Mouse (Mus musculus) hindbrain, embryonic 10.5 days (tissue): Measurements from ENCODE around the gene Rfx7. TPM values are rescaled to one million over a fixed set of nuclear protein-coding genes. Genes with fewer than 3 reads are reported as not detected.
A peak's percentile ranks its signal among the peaks of the same experiment; 100 is the strongest.

Experiments used
- DNase-seq: peaks from one replicate; pipeline ENCODE4 v3.0.0-alpha.2; 2017; ENCODE audit warnings: low spot score
- H3K27ac ChIP-seq: fragments of 300-500 bp; sonication (generic); 2 replicates; pipeline ENCODE4 v1.5.1; 2016; ENCODE audit warnings: mild to moderate bottlenecking, moderate library complexity
- H3K27me3 ChIP-seq: fragments of 300-500 bp; sonication (generic); 2 replicates; pipeline ENCODE4 v1.6.1; 2016; ENCODE audit warnings: mild to moderate bottlenecking; ENCODE audit not compliant: poor library complexity, insufficient read depth, severe bottlenecking
- H3K36me3 ChIP-seq: fragments of 300-500 bp; sonication (generic); 2 replicates; pipeline ENCODE4 v1.6.1; 2016; ENCODE audit warnings: mild to moderate bottlenecking, moderate library complexity
- H3K4me1 ChIP-seq: fragments of 300-500 bp; sonication (generic); replicated peaks from 2 replicates; pipeline ENCODE4 v1.6.1; 2016; ENCODE audit warnings: mild to moderate bottlenecking
- H3K4me3 ChIP-seq: fragments of 300-500 bp; sonication (generic); 2 replicates; pipeline ENCODE4 v1.5.1; 2016; ENCODE audit warnings: mild to moderate bottlenecking, moderate library complexity
- H3K9me3 ChIP-seq: fragments of 300-500 bp; sonication (generic); 2 replicates; pipeline ENCODE4 v1.6.1; 2016; ENCODE audit warnings: mild to moderate bottlenecking, moderate library complexity
- WGBS: fragments of 180-500 bp; shearing (Covaris S2); methylation state at CpG from one replicate; pipeline ENCODE4 v1.1.7; 2016; 5-methylcytosine and 5-hydroxymethylcytosine counted together
- polyA plus RNA-seq: library from polyadenylated mRNA; unstranded; fragments of >200 nt; fragmentation: Nextera tagmentation; extraction: Ambion mirVana; gene quantifications from 2 replicates; pipeline ENCODE4 v1.2.1, GENCODE M21; 2016

Gene Rfx7
- polyA plus RNA-seq, 1 experiment from 2014 or later, result 14.7 TPM

DNA sequence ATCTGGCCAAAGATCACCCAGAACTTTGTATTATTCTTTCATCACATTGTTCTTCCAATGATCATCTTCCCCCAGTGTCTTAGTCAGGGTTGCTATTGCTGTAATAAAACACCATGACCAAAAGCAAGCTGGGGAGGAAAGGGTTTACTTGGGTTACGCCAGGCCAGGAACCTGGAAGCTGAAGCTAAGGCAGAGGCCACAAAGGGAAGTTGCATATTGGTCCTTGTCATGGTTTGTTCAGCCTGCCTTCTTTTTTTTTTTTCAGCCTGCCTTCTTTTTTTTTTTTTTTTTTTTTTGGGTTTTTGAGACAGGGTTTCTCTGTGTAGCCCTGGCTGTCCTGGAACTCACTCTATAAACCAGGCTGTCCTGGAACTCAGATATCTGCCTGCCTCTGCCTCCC, 5.9 kb upstream of the Rfx7 start:
- Histone ChIP-seq H3K27ac (no peak overlapping the region), H3K4me3 (no peak overlapping the region), H3K36me3 (no peaks in the 10 kb centered on the region), H3K9me3 (no peaks in the 10 kb centered on the region), H3K4me1 (peaks cover 12% of the 10 kb centered on the region), H3K27me3 (no peaks in the 10 kb centered on the region)
- WGBS, result 78% methylated on average over 1 of the region's 1 CpGs
- DNase-seq, result no peak

DNA sequence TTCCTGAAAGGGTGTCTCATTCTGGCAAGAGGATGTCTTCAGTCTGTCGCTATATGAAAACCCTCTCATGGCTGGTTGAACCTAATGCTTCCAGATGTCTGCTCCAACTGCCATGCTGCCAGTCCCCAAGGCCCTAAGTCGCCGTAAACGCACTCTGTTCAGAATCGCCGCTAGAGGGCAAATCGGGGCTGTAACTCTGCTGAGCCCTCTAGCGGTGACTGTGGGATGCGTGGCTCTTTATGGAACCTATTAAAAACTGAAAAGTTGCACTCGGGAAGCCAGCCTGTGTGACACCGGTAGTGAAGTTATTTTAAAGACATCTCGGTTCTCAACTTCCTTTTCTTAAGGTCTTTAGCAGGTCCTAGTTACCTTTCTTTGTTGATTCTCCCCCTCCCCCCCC, 1.8 kb upstream of the Rfx7 start:
- no peaks in the 10 kb centered on the region for H3K27me3 ChIP-seq
- peak; percentile 89 for DNase-seq
- H3K9me3 ChIP-seq, result no peaks in the 10 kb centered on the region
- peaks cover 36% of the 10 kb centered on the region for H3K4me1 ChIP-seq
- 0 out of 2 replicates have a peak overlapping the region, but pooled peaks have one; percentile 99 for H3K27ac ChIP-seq
- no peaks in the 10 kb centered on the region for H3K36me3 ChIP-seq
- under 1% methylated on average over 12 of the region's 12 CpGs for WGBS
- H3K4me3 ChIP-seq, result peak overlapping the region; percentile 18

DNA sequence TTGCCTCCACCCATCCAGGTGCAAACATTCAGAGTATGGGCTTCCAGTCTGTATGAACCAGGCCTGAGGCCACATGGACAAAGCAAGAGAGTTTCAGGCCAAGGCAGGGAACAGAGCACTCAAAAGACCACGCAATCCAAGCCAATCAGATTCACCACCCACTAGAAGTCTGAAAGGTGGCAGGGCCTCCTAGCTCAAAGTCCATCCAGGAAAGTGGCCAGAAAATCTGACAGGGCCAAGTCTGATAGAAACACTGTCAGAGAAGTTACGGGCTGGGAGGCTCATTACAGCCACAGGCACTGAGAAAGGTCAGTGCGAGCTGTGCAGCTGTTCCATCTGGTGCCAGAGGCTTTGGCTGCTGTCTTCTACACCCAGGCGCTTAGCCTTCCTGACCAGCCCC, 1.2 kb upstream of the Rfx7 start:
- WGBS, result 38% methylated on average over 4 of the region's 4 CpGs
- Histone ChIP-seq H3K4me3 (peak overlapping the region; percentile 97), H3K9me3 (no peaks in the 10 kb centered on the region), H3K4me1 (peaks cover 36% of the 10 kb centered on the region), H3K27ac (peak overlapping the region; percentile 99), H3K27me3 (no peaks in the 10 kb centered on the region), H3K36me3 (no peaks in the 10 kb centered on the region)
- DNase-seq, result no peak

DNA sequence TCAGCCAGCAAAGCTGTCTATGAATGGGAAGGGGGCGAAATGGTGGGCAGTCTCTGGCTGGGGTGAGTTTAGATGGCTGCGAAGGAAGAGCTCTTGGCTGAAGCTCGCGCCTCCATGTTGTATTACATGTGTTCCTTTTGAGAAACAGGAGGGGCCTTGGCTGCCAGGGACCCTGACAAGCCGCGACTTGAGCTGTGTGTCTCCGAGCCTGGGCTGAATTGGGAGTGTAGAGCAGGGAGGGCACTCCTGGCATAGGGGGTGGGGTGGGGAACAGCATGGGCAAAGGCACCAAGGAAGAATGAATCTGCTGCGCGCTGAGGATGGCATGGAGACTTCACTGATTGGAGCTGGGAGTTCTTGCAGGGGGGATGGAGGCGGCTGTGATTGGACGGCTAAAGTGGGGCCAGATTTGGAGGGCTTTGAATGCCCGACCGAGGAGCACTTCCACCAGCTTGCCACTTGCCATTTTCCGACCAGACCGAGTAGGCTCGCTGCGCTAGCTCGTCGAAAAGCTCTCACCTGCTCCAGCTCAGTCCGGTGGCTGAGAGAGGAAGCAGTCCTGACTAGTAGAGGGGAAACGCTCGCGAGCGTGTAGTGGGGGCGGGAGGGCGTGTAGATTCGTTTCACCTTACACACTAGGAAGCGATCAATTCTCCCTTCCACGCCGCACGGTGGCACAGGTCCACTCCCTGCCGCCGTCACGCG, 597 bp upstream of the Rfx7 start:
- Histone ChIP-seq H3K27ac (peak overlapping the region; percentile 99), H3K27me3 (no peaks in the 10 kb centered on the region), H3K9me3 (no peaks in the 10 kb centered on the region), H3K4me1 (peaks cover 36% of the 10 kb centered on the region), H3K4me3 (peak overlapping the region; percentile 97), H3K36me3 (no peaks in the 10 kb centered on the region)
- WGBS, result 2% methylated on average over 35 of the region's 35 CpGs
- peak; percentile 93 for DNase-seq

DNA sequence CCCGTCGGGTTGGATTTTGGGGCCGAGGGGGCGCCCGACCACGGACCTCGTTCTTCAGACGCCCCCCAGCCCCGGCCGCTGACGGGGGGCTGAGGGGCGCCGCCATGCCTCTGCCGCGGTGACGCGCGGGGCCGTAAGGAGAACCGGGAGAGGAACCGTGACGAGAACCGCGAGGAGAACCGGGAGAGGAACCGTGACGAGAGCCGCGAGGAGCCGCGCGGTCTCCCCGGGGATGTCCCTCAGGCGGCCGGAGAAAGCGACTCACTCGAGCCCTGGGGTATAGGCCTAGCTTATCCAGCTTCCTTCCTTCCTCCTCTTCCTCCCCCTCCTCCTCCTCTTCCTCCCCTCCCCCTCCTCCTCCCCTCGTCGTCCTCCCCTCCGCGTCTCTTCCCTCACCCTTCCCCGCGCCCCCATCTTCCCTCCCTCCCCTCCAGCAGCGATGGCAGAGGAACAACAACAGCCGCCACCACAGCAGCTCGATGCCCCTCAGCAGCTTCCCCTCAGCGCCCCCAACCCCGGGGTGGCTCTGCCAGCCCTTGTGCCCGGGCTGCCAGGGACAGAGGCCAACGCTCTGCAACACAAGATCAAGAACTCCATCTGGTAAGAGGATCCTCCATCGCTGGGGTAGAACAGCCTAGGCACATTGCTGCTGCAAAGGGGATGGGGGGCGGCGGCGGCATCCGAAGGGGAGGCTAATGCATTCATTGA, 495 bp downstream of the Rfx7 start:
- Histone ChIP-seq H3K9me3 (no peaks in the 10 kb centered on the region), H3K27ac (peak overlapping the region; percentile 99), H3K36me3 (no peaks in the 10 kb centered on the region), H3K4me3 (peak overlapping the region; percentile 97), H3K4me1 (peaks cover 36% of the 10 kb centered on the region), H3K27me3 (no peaks in the 10 kb centered on the region)
- peak; percentile 79 for DNase-seq
- under 1% methylated on average over 54 of the region's 55 CpGs for WGBS

- peak overlapping the region; percentile 97 for H3K4me3 ChIP-seq
- peaks cover 36% of the 10 kb centered on the region for H3K4me1 ChIP-seq
- H3K9me3 ChIP-seq, result no peaks in the 10 kb centered on the region
- WGBS, result 0% methylated on average over 2 of the region's 2 CpGs
- peak overlapping the region; percentile 99 for H3K27ac ChIP-seq
- no peak for DNase-seq
- H3K27me3 ChIP-seq, result no peaks in the 10 kb centered on the region
- H3K36me3 ChIP-seq, result no peaks in the 10 kb centered on the region
Measured at GRCm38 (mm10) chr9:72533089-72533415, 1.0 kb downstream of the Rfx7 start.

- Histone ChIP-seq H3K4me3 (no peak overlapping the region), H3K9me3 (no peaks in the 10 kb centered on the region), H3K36me3 (peaks cover 2% of the 10 kb centered on the region; the same call in 1 of the 2 replicates), H3K27me3 (no peaks in the 10 kb centered on the region), H3K27ac (no peak overlapping the region), H3K4me1 (peaks cover 35% of the 10 kb centered on the region)
- no peak for DNase-seq
- WGBS, result 95% methylated on average over 2 of the region's 2 CpGs
Measured at GRCm38 (mm10) chr9:72534985-72535384, 2.9 kb downstream of the Rfx7 start.

DNA sequence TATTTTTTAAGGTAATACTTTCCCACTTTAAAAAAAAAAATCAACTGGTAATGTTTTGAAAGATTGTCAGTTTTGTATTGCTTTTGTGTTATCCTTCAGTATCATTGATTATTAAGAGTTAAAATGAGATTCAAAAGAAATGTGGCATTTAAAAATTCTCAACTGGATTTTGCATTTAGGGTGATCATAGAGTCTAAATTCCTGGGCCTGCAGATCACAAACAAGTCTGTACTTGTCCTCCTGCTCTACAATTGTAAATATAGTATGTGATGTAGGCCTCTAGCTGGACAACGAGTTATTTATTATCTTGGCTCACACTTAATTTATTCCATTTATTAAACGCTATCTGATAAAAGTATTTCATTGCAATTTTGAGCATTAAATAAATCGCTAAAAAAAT, 3.4 kb downstream of the Rfx7 start:
- 91% methylated on average over 3 of the region's 3 CpGs for WGBS
- DNase-seq, result no peak
- Histone ChIP-seq H3K36me3 (peaks cover 6% of the 10 kb centered on the region; the same call in 1 of the 2 replicates), H3K4me3 (no peak overlapping the region), H3K9me3 (no peaks in the 10 kb centered on the region), H3K27ac (no peak overlapping the region), H3K27me3 (no peaks in the 10 kb centered on the region), H3K4me1 (peaks cover 31% of the 10 kb centered on the region)

GRCm38 (mm10) chr9:72537086-72537485, 5.0 kb downstream of the Rfx7 start:
- Histone ChIP-seq H3K27ac (no peak overlapping the region), H3K9me3 (no peaks in the 10 kb centered on the region), H3K4me3 (no peak overlapping the region), H3K36me3 (peaks cover 10% of the 10 kb centered on the region; the same call in 1 of the 2 replicates), H3K27me3 (no peaks in the 10 kb centered on the region), H3K4me1 (peaks cover 17% of the 10 kb centered on the region)
- no peak for DNase-seq
- 41% methylated on average over 1 of the region's 1 CpGs for WGBS

DNA sequence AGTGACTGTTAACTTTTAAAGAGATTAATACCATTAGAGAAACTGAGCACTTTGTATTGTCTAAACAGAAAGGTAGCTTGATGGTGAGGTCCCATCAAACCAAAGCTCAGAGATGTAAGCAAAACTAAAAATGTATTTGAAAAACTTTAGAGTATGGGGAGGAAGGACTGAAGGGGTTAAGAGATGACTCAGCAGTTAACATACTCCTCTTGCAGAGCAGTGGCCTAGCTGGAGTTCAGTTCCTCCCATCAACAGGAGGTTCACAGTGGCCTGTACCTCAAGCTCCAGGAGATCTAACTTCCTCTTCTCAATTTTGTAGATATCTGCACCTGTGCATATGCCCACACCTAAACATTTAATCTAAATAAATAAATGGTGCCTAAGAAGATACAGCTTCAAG, 11.6 kb downstream of the Rfx7 start:
- Histone ChIP-seq H3K9me3 (0 out of 2 replicates have a peak, but pooled peaks cover 2% of the 10 kb centered on the region), H3K36me3 (peaks cover 23% of the 10 kb centered on the region), H3K4me1 (no peaks in the 10 kb centered on the region), H3K27me3 (no peaks in the 10 kb centered on the region), H3K27ac (no peak overlapping the region), H3K4me3 (no peak overlapping the region)
- no peak for DNase-seq

DNA sequence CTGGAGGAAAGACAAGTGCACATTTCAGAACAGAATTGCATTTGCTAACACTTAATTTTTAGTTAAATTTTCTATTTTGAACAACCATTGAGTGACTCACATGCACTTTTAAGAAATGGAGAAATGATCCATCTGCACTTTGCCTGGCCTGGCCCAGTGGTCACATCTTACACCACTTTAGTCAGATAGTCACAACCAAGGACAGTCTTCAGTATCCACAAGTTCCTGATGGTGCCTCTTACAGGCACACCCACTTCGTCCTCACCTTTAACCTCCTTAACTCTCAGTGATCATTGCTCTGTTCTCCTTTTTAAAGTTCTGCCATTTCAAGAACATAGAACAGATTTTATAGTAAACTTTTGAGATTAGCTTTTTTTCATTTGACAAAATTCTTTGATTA, 26.7 kb downstream of the Rfx7 start:
- WGBS, result 84% methylated on average over 1 of the region's 1 CpGs
- no peak for DNase-seq
- Histone ChIP-seq H3K27me3 (no peaks in the 10 kb centered on the region), H3K36me3 (no peaks in the 10 kb centered on the region), H3K4me1 (no peaks in the 10 kb centered on the region), H3K9me3 (no peaks in the 10 kb centered on the region), H3K27ac (no peak overlapping the region), H3K4me3 (no peak overlapping the region)

- H3K36me3 ChIP-seq, result no peaks in the 10 kb centered on the region
- WGBS, result 97% methylated on average over 2 of the region's 2 CpGs
- H3K27ac ChIP-seq, result no peak overlapping the region
- no peaks in the 10 kb centered on the region for H3K27me3 ChIP-seq
- no peaks in the 10 kb centered on the region for H3K9me3 ChIP-seq
- no peak overlapping the region for H3K4me3 ChIP-seq
- DNase-seq, result no peak
- H3K4me1 ChIP-seq, result no peaks in the 10 kb centered on the region
Measured at GRCm38 (mm10) chr9:72560316-72560715, 28.3 kb downstream of the Rfx7 start.

- Histone ChIP-seq H3K9me3 (0 out of 2 replicates have a peak, but pooled peaks cover 3% of the 10 kb centered on the region), H3K36me3 (peaks cover 4% of the 10 kb centered on the region), H3K27me3 (no peaks in the 10 kb centered on the region), H3K27ac (no peak overlapping the region), H3K4me1 (no peaks in the 10 kb centered on the region), H3K4me3 (no peak overlapping the region)
- WGBS, result 94% methylated on average over 3 of the region's 3 CpGs
- no peak for DNase-seq
Measured at GRCm38 (mm10) chr9:72563277-72563676, 31.2 kb downstream of the Rfx7 start.
